Mouse (Mus musculus) myocyte (in vitro differentiated cells): ENCODE measurements around the gene Eogt. TPM values are rescaled to one million over a fixed set of nuclear protein-coding genes. Genes with fewer than 3 reads are reported as not detected.

Experiments used
- H3K27me3 ChIP-seq: one replicate; pipeline ENCODE4 v1.6.1; 2011; ENCODE audit not compliant: control insufficient read depth, insufficient read depth, insufficient read length
- H3K36me3 ChIP-seq: one replicate; pipeline ENCODE4 v1.6.1; 2011; ENCODE audit not compliant: control insufficient read depth, insufficient read depth
- H3K4me2 ChIP-seq: one replicate; pipeline ENCODE4 v1.6.1; 2011; ENCODE audit warnings: low read depth, control low read depth
- H3K4me3 ChIP-seq: one replicate; pipeline ENCODE4 v1.5.1; 2011; ENCODE audit warnings: mild to moderate bottlenecking, control low read depth, moderate library complexity
- H3K79me2 ChIP-seq: one replicate; pipeline ENCODE4 v1.6.1; 2011; ENCODE audit not compliant: control insufficient read depth, insufficient read depth
- H3ac ChIP-seq: one replicate; pipeline ENCODE4 v1.6.1; 2011; ENCODE audit not compliant: control insufficient read depth, insufficient read length
- CEBPB ChIP-seq: IDR thresholded peaks from 2 replicates; pipeline ENCODE4 v1.6.1; 2011; ENCODE audit warnings: mild to moderate bottlenecking, moderate library complexity; ENCODE audit not compliant: poor library complexity, insufficient read depth, severe bottlenecking
- E2F4 ChIP-seq: IDR thresholded peaks from one replicate; pipeline ENCODE4 v1.6.1; 2011; ENCODE audit warnings: mild to moderate bottlenecking, control low read depth, moderate library complexity; ENCODE audit not compliant: insufficient read depth
- MAX ChIP-seq: IDR thresholded peaks from one replicate; pipeline ENCODE4 v1.6.1; 2011; ENCODE audit warnings: low read depth, mild to moderate bottlenecking, control low read depth
- MYOD1 ChIP-seq, 3 experiments: IDR thresholded peaks; one replicate each; pipeline ENCODE4 v1.6.1; 2011; ENCODE audit warnings: control low read depth in 2 of 3, low read depth in 2 of 3, mild to moderate bottlenecking in 2 of 3, moderate library complexity in 1 of 3; ENCODE audit not compliant: insufficient read length in 2 of 3, control insufficient read depth in 1 of 3
- MYOG ChIP-seq, 3 experiments: IDR thresholded peaks; one replicate each; pipeline ENCODE4 v1.6.1; 2011; ENCODE audit warnings: control low read depth in 2 of 3, low read depth in 2 of 3, mild to moderate bottlenecking in 2 of 3; ENCODE audit not compliant: insufficient read length in 2 of 3, control insufficient read depth in 1 of 3, insufficient read depth in 1 of 3
- POLR2A ChIP-seq: IDR thresholded peaks from one replicate; pipeline ENCODE4 v1.6.1; 2011; ENCODE audit warnings: low read depth, mild to moderate bottlenecking, control low read depth, moderate library complexity; ENCODE audit not compliant: insufficient read length
- POLR2AphosphoS2 ChIP-seq: IDR thresholded peaks from one replicate; pipeline ENCODE4 v1.6.1; 2011; ENCODE audit warnings: low read depth, control low read depth; ENCODE audit not compliant: insufficient read length
- REST ChIP-seq: IDR thresholded peaks from one replicate; pipeline ENCODE4 v1.6.1; 2011; ENCODE audit warnings: mild to moderate bottlenecking, control low read depth, moderate library complexity; ENCODE audit not compliant: insufficient read depth, insufficient read length
- SRF ChIP-seq: IDR thresholded peaks from one replicate; pipeline ENCODE4 v1.6.1; 2011; ENCODE audit warnings: low read depth; ENCODE audit not compliant: control insufficient read depth, insufficient read length
- TCF12 ChIP-seq: IDR thresholded peaks from one replicate; pipeline ENCODE4 v1.6.1; 2011; ENCODE audit warnings: mild to moderate bottlenecking, control low read depth; ENCODE audit not compliant: poor library complexity, insufficient read depth, severe bottlenecking
- TCF3 ChIP-seq: IDR thresholded peaks from one replicate; pipeline ENCODE4 v1.6.1; 2011; ENCODE audit warnings: low read depth, control low read depth; ENCODE audit not compliant: insufficient read length
- USF1 ChIP-seq: IDR thresholded peaks from one replicate; pipeline ENCODE4 v1.6.1; 2011; ENCODE audit warnings: low read depth, mild to moderate bottlenecking, control low read depth, moderate library complexity
- polyA plus RNA-seq: library from polyadenylated mRNA; unstranded; fragments of >200 nt; fragmentation: generic; extraction: Trizol; gene quantifications from one replicate; pipeline ENCODE4 v1.2.1, GENCODE M21; 2012; ENCODE audit warnings: missing spikeins

The Eogt gene
- polyA plus RNA-seq, 1 experiment: 4.4 TPM

- Histone ChIP-seq H3K4me3 (no peak overlapping the region), H3K27me3 (no peaks in the 10 kb centered on the region), H3K36me3 (peaks cover 6% of the 10 kb centered on the region), H3ac (no peak overlapping the region), H3K79me2 (no peaks in the 10 kb centered on the region), H3K4me2 (no peak overlapping the region)
- TF ChIP-seq TCF3 (no peak), E2F4 (no peak), MYOD1 (IDR thresholded peaks at IDR 0.05; ENCODE audit: control insufficient read depth in 1 of 3, insufficient read length in 2 of 3, low read depth in 2 of 3) (no peak)
Observed at GRCm38 (mm10) chr6:97112177-97112576, 36.8 kb downstream of the Eogt start.

GRCm38 (mm10) chr6:97106777-97107176, 42.2 kb downstream of the Eogt start:
- no peaks in the 10 kb centered on the region for H3K27me3 ChIP-seq
- no peak for TF ChIP-seq USF1
- TF ChIP-seq E2F4: no peak
- TF ChIP-seq MAX: no peak
- TF ChIP-seq POLR2A: no peak
- no peak for TF ChIP-seq MYOD1 (IDR thresholded peaks at IDR 0.05; ENCODE audit: control insufficient read depth in 1 of 3, insufficient read length in 2 of 3, low read depth in 2 of 3)
- no peak for TF ChIP-seq POLR2AphosphoS2
- no peak for TF ChIP-seq REST
- no peak for TF ChIP-seq TCF12
- no peak for TF ChIP-seq CEBPB
- no peak for TF ChIP-seq SRF
- no peak for TF ChIP-seq MYOG (IDR thresholded peaks at IDR 0.05; ENCODE audit: control insufficient read depth in 1 of 3, insufficient read depth in 1 of 3, insufficient read length in 2 of 3, low read depth in 2 of 3)
- TF ChIP-seq TCF3: no peak
- no peak overlapping the region for H3ac ChIP-seq

GRCm38 (mm10) chr6:97106106-97106505, 42.9 kb downstream of the Eogt start:
- Histone ChIP-seq H3K79me2 (no peaks in the 10 kb centered on the region), H3ac (no peak overlapping the region), H3K36me3 (no peaks in the 10 kb centered on the region), H3K4me2 (no peak overlapping the region), H3K4me3 (no peak overlapping the region), H3K27me3 (no peaks in the 10 kb centered on the region)
- TF ChIP-seq MAX (no peak), CEBPB (no peak), TCF3 (no peak), MYOG (IDR thresholded peaks at IDR 0.05; ENCODE audit: control insufficient read depth in 1 of 3, insufficient read depth in 1 of 3, insufficient read length in 2 of 3, low read depth in 2 of 3) (no peak), USF1 (no peak), SRF (no peak), POLR2AphosphoS2 (no peak), POLR2A (no peak), TCF12 (no peak), E2F4 (no peak), REST (no peak), MYOD1 (IDR thresholded peaks at IDR 0.05; ENCODE audit: control insufficient read depth in 1 of 3, insufficient read length in 2 of 3, low read depth in 2 of 3) (no peak)

More at GRCm38 (mm10) chr6:97106777-97107176, 42.2 kb downstream of the Eogt start:
- no peaks in the 10 kb centered on the region for H3K36me3 ChIP-seq
- H3K4me3 ChIP-seq: no peak overlapping the region
- H3K79me2 ChIP-seq: no peaks in the 10 kb centered on the region
- no peak overlapping the region for H3K4me2 ChIP-seq

GRCm38 (mm10) chr6:97104264-97104852, 44.6 kb downstream of the Eogt start:
- no peak overlapping the region for H3K4me3 ChIP-seq
- H3K4me2 ChIP-seq: no peak overlapping the region
- no peaks in the 10 kb centered on the region for H3K36me3 ChIP-seq
- TF ChIP-seq MYOG (IDR thresholded peaks at IDR 0.05; ENCODE audit: control insufficient read depth in 1 of 3, insufficient read depth in 1 of 3, insufficient read length in 2 of 3, low read depth in 2 of 3): no peak
- TF ChIP-seq REST: no peak
- TF ChIP-seq TCF12: no peak
- TF ChIP-seq MAX: no peak
- TF ChIP-seq USF1: no peak
- TF ChIP-seq POLR2A: no peak
- TF ChIP-seq E2F4: no peak
- TF ChIP-seq TCF3: no peak
- no peak for TF ChIP-seq SRF
- no peak for TF ChIP-seq CEBPB
- TF ChIP-seq POLR2AphosphoS2: no peak
- no peak for TF ChIP-seq MYOD1 (IDR thresholded peaks at IDR 0.05; ENCODE audit: control insufficient read depth in 1 of 3, insufficient read length in 2 of 3, low read depth in 2 of 3)
- H3K27me3 ChIP-seq: no peaks in the 10 kb centered on the region
- no peaks in the 10 kb centered on the region for H3K79me2 ChIP-seq
- no peak overlapping the region for H3ac ChIP-seq
